Mouse (Mus musculus) lung, postnatal 0 days (tissue): ENCODE data around the gene Cep83. TPM values are rescaled to one million over a fixed set of nuclear protein-coding genes. Genes with fewer than 3 reads are reported as not detected.

ENCODE experiments used
- ATAC-seq: fragments of 200-750 bp; cut with Nextera tagmentation; 2 replicates; pipeline ENCODE4 v1.8.0; 2017; ENCODE audit warnings: moderate library complexity
- DNase-seq: peaks from one replicate; pipeline ENCODE4 v3.0.0-alpha.2; 2016; ENCODE audit warnings: low spot score
- H3K27ac ChIP-seq: fragments of 300-500 bp; sonication (generic); 2 replicates; pipeline ENCODE4 v1.5.1; 2014; ENCODE audit warnings: antibody characterized with exemption, mild to moderate bottlenecking, low read length, mixed read lengths
- H3K27me3 ChIP-seq: fragments of 300-500 bp; sonication (generic); replicated peaks from 2 replicates; pipeline ENCODE4 v1.6.1; 2014; ENCODE audit warnings: low read length, mixed read lengths; ENCODE audit not compliant: insufficient read depth
- H3K36me3 ChIP-seq: fragments of 300-500 bp; sonication (generic); 2 replicates; pipeline ENCODE4 v1.6.1; 2014; ENCODE audit warnings: low read length, mixed read lengths; ENCODE audit not compliant: insufficient read depth
- H3K4me1 ChIP-seq: fragments of 300-500 bp; sonication (generic); 2 replicates; pipeline ENCODE4 v1.6.1; 2014; ENCODE audit warnings: antibody characterized with exemption, low read depth, low read length, mixed read lengths; ENCODE audit not compliant: insufficient read depth
- H3K4me2 ChIP-seq: fragments of 300-500 bp; sonication (generic); replicated peaks from 2 replicates; pipeline ENCODE4 v1.6.1; 2014; ENCODE audit warnings: low read depth, mild to moderate bottlenecking, low read length, moderate library complexity, mixed read lengths
- H3K4me3 ChIP-seq: fragments of 300-500 bp; sonication (generic); 2 replicates; pipeline ENCODE4 v1.5.1; 2014; ENCODE audit warnings: low read depth, low read length
- H3K9ac ChIP-seq: fragments of 300-500 bp; sonication (generic); replicated peaks from 2 replicates; pipeline ENCODE4 v1.6.1; 2014; ENCODE audit warnings: low read depth, mild to moderate bottlenecking
- H3K9me3 ChIP-seq: fragments of 300-500 bp; sonication (generic); 2 replicates; pipeline ENCODE4 v1.6.1; 2016; ENCODE audit warnings: low read length, mixed read lengths
- CTCF ChIP-seq: IDR thresholded peaks from 2 replicates; pipeline ENCODE4 v1.5.1; 2016; ENCODE audit warnings: antibody characterized with exemption, mild to moderate bottlenecking
- EP300 ChIP-seq: IDR thresholded peaks from 2 replicates; pipeline ENCODE4 v1.6.1; 2016; ENCODE audit warnings: antibody characterized with exemption, mild to moderate bottlenecking, control low read depth
- WGBS: fragments of 180-500 bp; shearing (Covaris S2); extraction: QIAGEN DNeasy Blood & Tissue Kit; methylation state at CpG from one replicate; pipeline ENCODE4 v1.1.7; 2014; 5-methylcytosine and 5-hydroxymethylcytosine counted together
- polyA plus RNA-seq: library from polyadenylated mRNA; unstranded; fragments of >200 nt; fragmentation: Nextera tagmentation; extraction: Ambion mirVana; gene quantifications from 2 replicates; pipeline ENCODE4 v1.2.1, GENCODE M21; 2015

Gene Cep83
- polyA plus RNA-seq, 1 experiment from 2014 or later = 20.6 TPM

DNA sequence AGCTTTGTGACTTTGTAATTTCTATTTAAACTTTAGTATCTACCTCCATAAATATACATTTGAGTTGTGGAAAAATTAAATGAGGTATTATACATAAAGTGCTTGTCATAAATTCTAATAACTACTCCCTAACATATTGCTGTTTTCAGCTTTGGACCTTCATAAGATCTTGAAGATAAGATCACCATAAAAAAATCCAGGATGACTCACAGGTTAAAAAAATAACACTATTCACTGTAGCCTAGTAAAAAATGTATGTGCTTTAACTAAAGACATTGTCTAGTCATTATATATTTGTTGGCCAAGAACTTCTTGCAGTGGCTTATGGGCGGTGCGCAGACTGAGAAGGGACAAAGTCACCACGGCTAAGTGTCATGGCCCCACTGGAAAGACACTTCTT lies 53.0 kb downstream of the Cep83 start:
- H3K27ac ChIP-seq = no peak overlapping the region
- H3K4me2 ChIP-seq = no peak overlapping the region
- no peak overlapping the region for H3K4me3 ChIP-seq
- no peak overlapping the region for H3K9ac ChIP-seq
- WGBS = 98% methylated on average over 3 of the region's 3 CpGs
- no peaks in the 10 kb centered on the region for H3K4me1 ChIP-seq
- DNase-seq = no peak
- no peaks in the 10 kb centered on the region for H3K9me3 ChIP-seq
- H3K27me3 ChIP-seq = no peaks in the 10 kb centered on the region
- no peak for TF ChIP-seq EP300
- TF ChIP-seq CTCF = no peak
- no peaks in the 10 kb centered on the region for H3K36me3 ChIP-seq
- ATAC-seq = no peak

DNA sequence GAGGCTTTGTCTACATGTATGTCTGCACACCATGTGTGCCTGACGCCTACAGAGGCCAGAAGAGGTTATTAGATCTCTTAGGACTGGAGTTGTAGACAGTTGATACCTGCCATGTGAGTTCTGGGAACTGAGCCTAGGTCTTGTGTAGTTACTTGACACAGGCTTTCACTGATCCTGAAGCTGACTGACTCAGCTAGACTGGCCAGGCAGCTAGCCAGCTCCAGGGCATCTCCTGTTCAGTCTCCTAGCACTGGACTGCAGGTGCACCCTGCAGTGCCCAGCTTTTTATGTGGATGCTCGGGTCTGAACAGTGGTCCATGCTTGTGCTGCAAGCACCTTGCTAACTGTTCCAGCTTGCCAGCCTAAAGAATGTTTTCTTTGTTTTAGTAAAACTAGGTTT lies 58.6 kb downstream of the Cep83 start:
- H3K9ac ChIP-seq = no peak overlapping the region
- TF ChIP-seq CTCF = no peak
- no peak for TF ChIP-seq EP300
- H3K27ac ChIP-seq = no peak overlapping the region
- H3K27me3 ChIP-seq = no peaks in the 10 kb centered on the region
- ATAC-seq (no peak), DNase-seq (no peak)
- H3K4me2 ChIP-seq = no peak overlapping the region
- no peaks in the 10 kb centered on the region for H3K36me3 ChIP-seq
- H3K4me1 ChIP-seq = no peaks in the 10 kb centered on the region
- H3K4me3 ChIP-seq = no peak overlapping the region
- WGBS = 82% methylated on average over 2 of the region's 2 CpGs
- no peaks in the 10 kb centered on the region for H3K9me3 ChIP-seq

DNA sequence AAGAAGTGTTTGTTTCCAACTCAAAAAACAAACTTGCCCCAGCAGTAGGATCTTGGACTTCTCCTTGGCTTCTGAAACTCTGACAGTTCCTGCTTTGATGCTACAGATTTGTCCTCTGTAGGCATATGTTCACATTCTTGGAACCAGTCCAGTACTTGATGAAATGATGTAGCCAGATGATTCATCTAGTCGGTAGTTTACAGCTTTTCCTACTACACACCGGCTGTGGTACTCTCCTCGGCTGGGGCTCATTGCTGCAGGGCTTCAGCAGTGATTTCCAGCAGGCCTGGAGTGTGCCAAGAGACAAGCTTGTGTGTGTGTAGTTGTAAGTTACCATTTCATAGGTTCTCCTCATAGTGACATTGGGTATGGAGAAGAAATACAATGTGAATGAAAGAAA lies 83.0 kb downstream of the Cep83 start:
- H3K9ac ChIP-seq = no peak overlapping the region
- 34% methylated on average over 3 of the region's 3 CpGs for WGBS
- H3K36me3 ChIP-seq = no peaks in the 10 kb centered on the region
- no peaks in the 10 kb centered on the region for H3K4me1 ChIP-seq
- H3K9me3 ChIP-seq = no peaks in the 10 kb centered on the region
- TF ChIP-seq EP300 (no peak), CTCF (no peak)
- no peak overlapping the region for H3K27ac ChIP-seq
- H3K4me2 ChIP-seq = no peak overlapping the region
- H3K4me3 ChIP-seq = no peak overlapping the region
- DNase-seq = peak; percentile 49
- ATAC-seq = no peak
- H3K27me3 ChIP-seq = no peaks in the 10 kb centered on the region

DNA sequence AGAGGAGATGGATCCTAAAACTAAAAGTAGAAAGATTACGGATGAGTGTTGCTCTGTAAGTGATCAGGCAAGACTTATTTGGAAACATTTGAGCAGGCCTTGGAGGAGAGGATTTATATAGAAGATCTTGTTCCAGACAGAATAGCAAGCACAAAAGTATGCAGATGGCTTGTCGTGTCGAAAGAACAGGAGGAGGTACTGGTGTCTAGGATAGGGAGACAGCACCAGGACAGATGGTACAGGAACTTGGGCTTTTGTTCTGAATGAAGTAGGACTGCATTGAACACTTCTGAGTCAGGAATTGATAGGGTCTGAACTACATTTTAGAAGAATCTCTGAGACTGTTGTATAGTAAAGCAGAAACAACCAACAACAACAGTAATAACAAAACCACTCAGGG lies 89.1 kb downstream of the Cep83 start:
- Histone ChIP-seq H3K4me2 (no peak overlapping the region), H3K9me3 (no peaks in the 10 kb centered on the region), H3K27ac (no peak overlapping the region), H3K4me1 (no peaks in the 10 kb centered on the region), H3K9ac (no peak overlapping the region), H3K4me3 (no peak overlapping the region), H3K36me3 (no peaks in the 10 kb centered on the region), H3K27me3 (no peaks in the 10 kb centered on the region)
- TF ChIP-seq EP300 (no peak), CTCF (no peak)
- 98% methylated on average over 3 of the region's 3 CpGs for WGBS
- no peak for DNase-seq
- ATAC-seq = no peak

DNA sequence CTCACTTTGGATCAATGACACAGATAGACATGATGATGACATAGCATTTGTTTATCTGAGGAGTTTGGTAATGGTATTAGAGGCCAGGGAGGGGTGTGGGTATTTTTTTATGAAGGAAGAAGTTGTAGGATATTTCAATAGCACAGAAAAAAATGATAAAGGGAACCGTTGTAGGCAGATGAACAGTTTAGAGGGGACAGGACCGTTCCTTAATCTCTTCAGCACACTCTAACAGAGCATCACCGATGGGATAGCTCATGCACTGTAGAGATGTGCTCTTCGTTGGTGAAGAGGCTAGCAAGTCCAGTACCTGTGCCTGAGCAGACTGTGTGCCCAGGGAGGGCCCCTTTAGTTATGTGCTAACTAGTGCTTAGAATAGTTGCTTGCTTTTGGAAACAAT lies 90.9 kb downstream of the Cep83 start:
- WGBS = 91% methylated on average over 4 of the region's 4 CpGs
- ATAC-seq = no peak

DNA sequence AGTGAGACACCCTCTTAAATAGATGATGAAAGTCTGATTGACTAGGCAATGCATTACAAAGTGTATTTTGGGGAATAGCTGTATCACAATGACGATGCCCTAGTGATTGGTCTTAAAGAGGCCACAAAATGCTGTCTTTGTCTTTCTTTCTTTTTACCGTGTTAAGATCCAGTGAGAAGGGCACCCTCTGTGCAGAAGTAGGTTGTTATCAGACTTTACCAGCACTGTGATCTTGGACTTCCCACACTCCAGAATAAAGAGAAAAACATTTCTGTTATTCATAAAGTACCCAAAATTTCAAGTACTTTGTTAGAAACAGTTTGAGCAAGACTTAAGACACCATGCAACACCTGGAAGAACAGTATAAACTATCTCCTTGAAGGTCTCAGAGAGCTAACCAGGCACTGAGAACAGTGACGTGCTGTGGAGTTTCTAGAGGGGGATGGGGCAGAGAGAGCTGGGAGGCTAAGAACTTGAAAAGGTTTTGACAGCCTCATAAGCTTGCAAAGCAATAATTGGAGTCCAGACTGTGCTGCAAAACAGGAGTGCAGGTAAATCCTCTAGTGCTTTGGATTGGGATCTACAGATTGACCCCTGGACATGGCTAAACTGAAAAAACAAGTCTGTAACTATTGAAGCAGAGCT lies 92.3 kb downstream of the Cep83 start:
- DNase-seq = no peak
- H3K4me3 ChIP-seq = no peak overlapping the region

More for the DNA sequence above, 90.9 kb downstream of the Cep83 start:
- TF ChIP-seq EP300 = no peak
- no peak for TF ChIP-seq CTCF
- Histone ChIP-seq H3K27me3 (no peaks in the 10 kb centered on the region), H3K4me3 (no peak overlapping the region), H3K9me3 (no peaks in the 10 kb centered on the region), H3K36me3 (no peaks in the 10 kb centered on the region), H3K4me2 (no peak overlapping the region), H3K4me1 (no peaks in the 10 kb centered on the region), H3K27ac (no peak overlapping the region), H3K9ac (no peak overlapping the region)
- DNase-seq = no peak

More for the DNA sequence above, 92.3 kb downstream of the Cep83 start:
- Histone ChIP-seq H3K27me3 (no peaks in the 10 kb centered on the region), H3K36me3 (no peaks in the 10 kb centered on the region), H3K27ac (no peak overlapping the region), H3K4me1 (no peaks in the 10 kb centered on the region), H3K9ac (no peak overlapping the region), H3K4me2 (no peak overlapping the region), H3K9me3 (no peaks in the 10 kb centered on the region)
- no peak for ATAC-seq
- 74% methylated on average over 3 of the region's 3 CpGs for WGBS
- TF ChIP-seq EP300 (no peak), CTCF (no peak)
